Mouse (Mus musculus): Measurements from ENCODE around the gene Zfp462.
"Not testable (repeated sequence)": the region's sequence is repeated elsewhere in the genome, so short reads cannot be mapped to it uniquely, and the experiment has no call there.

Zfp462 gene

GRCm38 (mm10) chr4:54950866-54951265, 6.0 kb downstream of the Zfp462 start:
- no peak for DNase-seq (ENCODE audit: low spot score in 2 of 2)

DNA sequence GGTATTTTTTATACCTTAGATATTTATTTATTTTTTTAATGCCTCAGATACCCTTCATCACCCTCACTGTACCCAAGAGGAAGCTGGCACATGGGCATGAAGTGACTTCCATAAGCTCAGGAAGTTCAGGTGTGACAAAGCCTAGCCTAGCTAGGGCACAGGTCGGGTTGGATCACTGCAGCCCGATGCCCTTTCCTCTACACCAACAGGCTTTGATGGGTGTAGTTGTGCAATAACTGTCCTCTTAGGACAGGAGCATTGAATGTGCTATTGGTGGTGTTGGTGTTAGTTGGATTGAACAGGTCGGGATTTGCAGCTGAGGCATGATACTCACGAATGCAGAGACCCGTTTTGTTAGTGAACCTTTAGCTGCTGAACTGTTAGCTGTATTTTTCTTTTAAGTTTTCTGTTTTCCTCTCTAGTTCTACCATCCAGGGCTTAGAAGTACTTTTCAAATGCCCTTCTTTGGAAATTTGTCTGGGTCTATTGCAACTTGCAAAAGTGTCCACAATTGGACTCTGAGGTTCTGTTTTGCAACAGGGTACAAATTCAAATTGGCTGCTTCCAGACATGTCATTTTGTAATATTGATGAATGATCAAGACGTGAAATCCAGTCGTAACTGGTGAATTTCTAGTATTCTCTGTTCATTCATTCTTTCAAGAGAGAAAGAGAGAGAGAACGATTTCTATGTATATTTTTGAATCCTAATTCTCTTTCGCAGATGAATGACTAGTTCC, 9.0 kb downstream of the Zfp462 start:
- DNase-seq (ENCODE audit: low spot score in 2 of 2), result no peak

GRCm38 (mm10) chr4:54954455-54954854, 9.6 kb downstream of the Zfp462 start:
- no peak for DNase-seq (ENCODE audit: low spot score in 2 of 2)

GRCm38 (mm10) chr4:54960776-54961175, 15.9 kb downstream of the Zfp462 start:
- no peak for DNase-seq (ENCODE audit: low spot score in 2 of 2)

- no peak for DNase-seq (ENCODE audit: low spot score in 2 of 2)
Measured at GRCm38 (mm10) chr4:54962141-54962540, 17.3 kb downstream of the Zfp462 start.

GRCm38 (mm10) chr4:54963551-54963950, 18.7 kb downstream of the Zfp462 start:
- no peak for DNase-seq (ENCODE audit: low spot score in 2 of 2)

DNA sequence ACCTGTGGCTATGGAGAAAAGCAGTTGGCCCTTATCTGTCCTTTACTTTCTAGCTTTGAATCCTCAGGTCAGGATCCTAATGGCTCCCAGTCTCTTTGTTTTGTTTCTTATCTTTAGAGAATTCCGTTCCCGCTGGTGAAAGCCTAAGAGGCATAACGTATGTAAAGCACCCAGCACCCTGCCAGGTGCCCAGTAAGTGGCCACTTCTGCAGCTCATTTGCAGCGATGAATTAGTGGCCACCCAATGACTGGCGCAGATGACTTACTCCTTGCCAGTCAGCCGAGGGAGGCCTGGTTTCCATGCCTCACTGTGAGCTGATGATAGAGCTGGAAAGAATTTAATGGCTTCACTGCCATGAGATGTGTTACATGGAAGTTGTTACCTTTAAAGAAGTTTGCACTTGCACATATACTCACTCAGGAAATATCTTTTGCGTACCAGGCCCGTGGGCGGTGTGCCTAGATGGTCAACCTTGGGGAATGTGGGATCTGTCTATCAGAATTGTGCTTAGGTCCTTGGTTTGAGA, 20.4 kb downstream of the Zfp462 start:
- no peak for DNase-seq (ENCODE audit: low spot score in 2 of 2)

- no peak for DNase-seq (ENCODE audit: low spot score in 2 of 2)
Measured at GRCm38 (mm10) chr4:54966161-54966806, 21.4 kb downstream of the Zfp462 start.

DNA sequence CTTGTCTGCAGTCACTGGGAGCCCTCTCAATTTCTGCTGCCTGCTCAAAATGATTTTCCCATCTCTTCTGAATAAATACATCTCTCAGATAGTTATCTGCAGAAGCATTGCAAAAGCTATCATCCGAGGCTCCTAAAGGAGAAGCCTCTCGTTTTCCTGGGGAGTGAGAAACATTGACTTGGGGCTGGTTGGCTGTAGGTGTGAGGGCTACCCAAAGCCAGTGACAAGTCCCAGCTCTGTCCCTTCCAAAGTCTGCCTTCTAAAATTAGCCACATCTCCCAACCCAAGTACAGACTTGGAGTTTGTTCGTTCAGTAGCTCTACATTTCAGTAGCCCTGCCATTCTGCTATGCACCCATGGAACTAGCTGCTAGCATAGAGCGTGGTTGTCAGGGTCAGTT, 22.3 kb downstream of the Zfp462 start:
- no peak for DNase-seq (ENCODE audit: low spot score in 2 of 2)

- no peak for DNase-seq (ENCODE audit: low spot score in 2 of 2)
Measured at GRCm38 (mm10) chr4:54967721-54968120, 22.9 kb downstream of the Zfp462 start.

GRCm38 (mm10) chr4:54969671-54970295, 24.9 kb downstream of the Zfp462 start:
- DNase-seq (ENCODE audit: low spot score in 2 of 2), result no peak

DNA sequence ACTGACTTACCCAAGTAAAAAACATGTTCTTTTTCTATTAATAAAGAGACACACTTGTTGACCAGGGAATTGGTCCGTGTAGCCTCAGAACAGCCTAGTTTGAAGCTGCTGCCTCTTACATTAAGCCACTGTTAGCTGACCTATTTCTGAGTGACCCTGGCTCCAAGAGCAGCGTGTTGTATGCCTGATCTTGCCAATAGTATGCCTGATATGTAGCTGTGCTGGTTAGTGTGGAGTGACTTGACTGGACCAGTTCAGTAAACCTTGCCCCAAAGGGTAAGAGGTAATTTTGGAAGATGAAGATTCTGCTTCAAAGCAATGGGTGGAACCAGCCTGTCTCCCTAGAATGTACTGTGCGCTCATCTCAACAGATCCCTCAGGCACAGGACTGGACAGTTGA, 26.5 kb downstream of the Zfp462 start:
- DNase-seq (ENCODE audit: low spot score in 2 of 2), result no peak

- no peak for DNase-seq (ENCODE audit: low spot score in 2 of 2)
Measured at GRCm38 (mm10) chr4:54972096-54972495, 27.2 kb downstream of the Zfp462 start.

DNA sequence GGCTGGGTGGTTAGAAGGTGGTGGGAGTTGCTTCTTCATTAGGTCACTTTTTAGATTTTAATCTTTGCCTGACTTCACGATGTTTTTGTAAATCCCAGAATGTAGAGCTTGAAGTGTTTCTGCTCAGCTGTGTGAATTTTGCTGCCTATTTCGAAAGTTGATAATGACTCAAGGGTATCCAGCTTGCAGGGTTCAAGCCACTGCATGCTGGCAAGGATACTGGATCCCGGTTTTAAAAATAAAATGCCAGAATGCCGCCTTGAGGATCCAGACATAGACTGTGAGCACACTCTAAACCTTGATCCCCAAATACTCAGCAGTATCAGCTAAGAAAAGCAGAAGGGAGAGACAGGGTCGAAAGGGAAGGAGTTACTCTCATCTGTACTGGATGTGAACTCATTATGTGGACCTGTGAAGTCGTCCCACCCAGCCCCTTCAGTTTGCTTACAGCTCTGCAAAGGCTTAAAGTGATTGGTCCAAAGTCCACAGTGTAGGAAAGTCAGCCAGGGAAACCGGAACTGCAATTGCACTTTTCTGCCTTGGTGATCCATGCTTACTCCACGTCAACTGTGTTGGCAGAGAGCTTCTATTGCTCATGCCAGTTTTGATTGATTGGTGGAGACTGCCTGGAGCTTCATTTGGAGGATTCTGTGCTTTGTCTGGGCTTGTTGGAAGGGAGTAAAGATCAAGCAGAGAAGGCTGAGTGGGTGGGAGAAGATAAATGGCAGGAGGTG, 28.1 kb downstream of the Zfp462 start:
- no peak for DNase-seq (ENCODE audit: low spot score in 2 of 2)

DNA sequence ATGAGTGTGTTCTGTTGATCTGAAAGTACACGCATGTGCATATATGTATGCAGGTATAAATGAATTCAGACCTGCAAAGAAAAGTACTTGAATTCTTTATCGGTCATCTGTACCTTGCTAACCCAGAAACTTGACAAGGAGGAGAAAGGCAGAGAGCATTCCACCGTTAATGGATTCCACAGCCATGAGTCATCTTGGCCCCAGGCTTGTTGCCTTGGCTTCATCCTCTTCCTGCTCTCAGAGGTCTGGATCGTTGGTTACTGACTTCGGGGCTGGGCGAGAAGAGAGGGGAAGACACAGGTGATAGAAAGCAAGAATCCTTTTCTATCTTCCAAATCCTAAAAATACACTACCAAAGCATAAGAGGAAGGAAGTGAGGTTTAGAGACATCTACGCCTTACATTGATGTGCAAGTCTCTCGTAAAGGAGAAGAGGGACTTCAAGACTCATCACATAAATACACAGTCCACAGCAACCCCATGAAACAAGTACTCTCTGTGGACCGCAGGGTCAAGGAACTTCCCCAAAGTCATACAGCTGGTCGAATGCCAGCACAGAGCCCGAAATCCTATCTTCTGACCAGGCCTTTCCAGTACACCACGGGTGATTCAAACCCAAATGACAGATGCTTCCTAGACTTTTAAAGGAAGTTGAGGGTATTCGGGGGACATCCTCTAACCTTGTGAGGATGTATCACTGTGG, 35.1 kb downstream of the Zfp462 start:
- DNase-seq (ENCODE audit: low spot score in 2 of 2), result no peak

DNA sequence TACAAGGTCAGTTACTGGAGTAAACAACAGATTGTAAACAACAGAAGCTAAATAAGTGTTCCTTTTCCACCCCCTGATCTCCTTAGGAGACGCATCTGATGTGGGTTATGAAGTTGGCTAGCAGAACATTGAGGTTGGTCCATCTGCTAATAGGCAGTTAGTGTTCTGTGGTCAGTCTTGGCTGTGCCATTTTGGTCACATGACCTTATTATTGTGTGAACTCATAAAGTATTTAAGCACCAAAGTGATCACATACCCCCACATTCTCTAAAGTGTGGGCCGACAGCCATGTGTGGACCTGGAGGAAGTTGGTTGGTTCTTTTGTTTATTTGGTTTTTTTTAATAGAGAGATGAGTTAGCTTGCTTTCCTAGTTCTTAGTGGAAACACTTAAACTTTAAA, 39.7 kb downstream of the Zfp462 start:
- no peak for DNase-seq (ENCODE audit: low spot score in 2 of 2)

DNA sequence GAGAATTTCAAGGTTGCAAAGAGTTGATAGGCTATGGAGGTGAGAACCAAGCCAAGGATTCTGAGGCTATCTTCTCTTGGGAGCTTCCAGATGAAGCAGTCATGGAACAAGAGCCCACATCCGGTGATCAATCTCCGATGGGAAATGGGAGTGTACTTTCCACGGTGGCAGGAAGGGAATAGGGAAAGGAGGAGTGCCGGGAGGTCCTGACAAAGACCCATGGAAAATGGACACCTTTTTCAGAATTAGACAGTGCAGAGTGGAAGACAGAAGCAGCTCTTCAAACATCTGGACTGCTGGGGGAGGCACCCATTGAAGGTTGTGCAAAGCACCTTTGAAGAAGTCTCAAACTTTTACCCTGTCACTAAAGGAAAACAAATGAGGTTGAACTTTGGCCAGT, 41.8 kb downstream of the Zfp462 start:
- no peak for DNase-seq (ENCODE audit: low spot score in 2 of 2)

GRCm38 (mm10) chr4:54987256-54987655, 42.4 kb downstream of the Zfp462 start:
- DNase-seq (ENCODE audit: low spot score in 2 of 2), result no peak

DNA sequence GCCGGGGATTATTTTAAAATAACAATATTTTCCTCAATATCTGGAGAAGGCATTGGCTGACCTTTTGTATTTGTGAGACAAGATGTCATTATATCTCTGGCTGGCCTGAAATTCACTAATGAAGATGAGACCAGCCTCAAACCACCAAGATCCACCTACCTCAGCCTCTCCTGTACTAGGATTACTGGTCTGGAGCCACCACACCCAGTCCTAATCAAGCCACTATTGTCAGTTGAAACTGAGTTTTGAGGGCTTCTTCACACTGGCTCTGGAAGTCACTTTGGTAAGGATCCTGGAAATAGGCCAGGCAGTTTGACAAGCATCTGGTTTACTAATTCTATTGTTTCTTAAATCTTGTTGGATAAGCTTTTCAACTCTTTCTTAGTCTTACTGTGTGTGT, 43.1 kb downstream of the Zfp462 start:
- no peak for DNase-seq (ENCODE audit: low spot score in 2 of 2)

- DNase-seq (ENCODE audit: low spot score in 2 of 2), result no peak
Measured at GRCm38 (mm10) chr4:54991973-54992372, 47.1 kb downstream of the Zfp462 start.

DNA sequence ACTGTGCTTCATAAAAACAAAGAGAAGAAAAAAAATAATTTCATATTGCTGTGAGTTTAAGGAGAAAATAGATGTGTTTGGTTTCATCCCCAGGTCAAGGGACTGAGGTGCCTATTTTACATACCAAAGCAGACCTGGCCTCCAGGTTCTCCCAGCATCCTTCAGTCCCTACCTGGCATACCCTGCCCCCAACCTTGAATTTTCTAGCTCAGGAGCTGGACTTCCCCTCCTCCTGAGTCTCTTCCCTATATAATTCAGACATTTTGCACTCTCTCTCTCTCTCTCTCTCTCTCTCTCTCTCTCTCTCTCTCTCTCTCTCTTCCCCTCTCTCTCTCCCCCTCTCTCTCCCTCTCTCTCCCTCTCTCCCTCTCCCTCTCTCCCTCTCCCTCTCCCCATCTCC, 48.2 kb downstream of the Zfp462 start:
- not testable (repeated sequence) for DNase-seq (ENCODE audit: low spot score in 2 of 2)

GRCm38 (mm10) chr4:54995258-54995657, 50.4 kb downstream of the Zfp462 start:
- DNase-seq (ENCODE audit: low spot score in 2 of 2), result no peak

Measured in natural killer cell, adult 2 months (primary cell).